Comparison of ENCODE assay signal across 25 mouse cellular contexts in the genomic region with DNA sequence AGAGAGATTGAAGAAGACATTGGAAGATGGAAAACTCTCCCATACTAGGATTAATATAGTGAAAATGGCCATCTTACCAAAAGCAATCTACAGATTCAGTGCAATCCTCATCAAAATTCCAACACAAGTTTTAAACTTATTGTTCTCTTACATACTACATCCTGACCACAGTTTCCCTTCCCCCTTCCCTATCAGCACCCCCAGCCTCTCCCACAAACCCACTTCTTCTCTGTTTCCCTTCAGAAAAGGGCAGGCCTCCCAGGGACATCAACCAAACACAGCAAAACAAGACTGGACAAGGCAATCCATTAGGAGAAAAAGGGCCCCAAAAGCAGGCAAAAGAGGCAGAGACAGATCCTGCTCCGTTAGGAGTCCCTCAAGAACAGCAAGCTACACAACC. TPM values are rescaled to one million over a fixed set of nuclear protein-coding genes. Genes with fewer than 3 reads are reported as not detected.
DNase-seq lines count a peak whose midpoint lies in the region; ATAC-seq and TF ChIP-seq lines count a peak whose summit lies in the region.
"Had no signal": no experiment of that assay in that cellular context is flagged by ENCODE, and none has a peak within 500 bp of the region (broad histone marks: within the 10 kb centered on the region; RNA-seq: fewer than 3 reads in every experiment).

No protein-coding gene starts in this region.

- no peak for TF ChIP-seq CTCF in liver, postnatal 0 days (IDR thresholded peaks at IDR 0.05; ENCODE audit: low read depth)

- no peak overlapping the region for H3K4me2 ChIP-seq in liver, embryonic 11.5 days
- H3K4me2 ChIP-seq in liver, postnatal 0 days (ENCODE audit: low read depth, low read length), result no peak overlapping the region
- no peak overlapping the region for H3K4me2 ChIP-seq in liver, embryonic 13.5 days
- H3K4me2 ChIP-seq: embryonic facial prominence, embryonic 13.5 days; forebrain, embryonic 12.5 days; heart, embryonic 12.5 days; hindbrain, embryonic 12.5 days had no signal

- WGBS in liver, embryonic 11.5 days, result 43% methylated on average over 1 of the region's 1 CpGs
- 46% methylated on average over 1 of the region's 1 CpGs for WGBS in liver, postnatal 0 days (ENCODE audit: insufficient replicate concordance)
- WGBS in liver, embryonic 13.5 days (ENCODE audit: insufficient replicate concordance), result 16% methylated on average over 1 of the region's 1 CpGs
- 51% methylated on average over 1 of the region's 1 CpGs for WGBS in hindbrain, embryonic 10.5 days

- TF ChIP-seq EP300 in liver, postnatal 0 days (IDR thresholded peaks at IDR 0.05; ENCODE audit: low read depth), result no peak

- peak overlapping the region; percentile 32; the same call in 1 of the 2 replicates for H3K27ac ChIP-seq in liver, embryonic 11.5 days (ENCODE audit: low read depth, low read length)
- H3K27ac ChIP-seq in liver, postnatal 0 days (ENCODE audit: low read depth), result no peak overlapping the region
- peak overlapping the region; percentile 16; the same call in 1 of the 2 replicates for H3K27ac ChIP-seq in liver, embryonic 13.5 days
- H3K27ac ChIP-seq in hindbrain, embryonic 10.5 days, result no peak overlapping the region
- H3K27ac ChIP-seq: embryonic facial prominence, embryonic 13.5 days; forebrain, embryonic 12.5 days; heart, adult 2 months; hindbrain, embryonic 12.5 days had no signal

- no peaks in the 10 kb centered on the region for H3K9me3 ChIP-seq in liver, embryonic 11.5 days (ENCODE audit: control insufficient read depth, low read length)
- no peaks in the 10 kb centered on the region for H3K9me3 ChIP-seq in liver, postnatal 0 days (ENCODE audit: low read length)
- no peaks in the 10 kb centered on the region for H3K9me3 ChIP-seq in liver, embryonic 13.5 days (replicated peaks)
- H3K9me3 ChIP-seq in hindbrain, embryonic 10.5 days, result no peaks in the 10 kb centered on the region
- H3K9me3 ChIP-seq: embryonic facial prominence, embryonic 13.5 days; forebrain, embryonic 12.5 days; G1E; heart, embryonic 12.5 days; hindbrain, embryonic 12.5 days had no signal

- H3K36me3 ChIP-seq in liver, embryonic 11.5 days (ENCODE audit: control insufficient read depth, insufficient read depth, low read length), result no peaks in the 10 kb centered on the region
- H3K36me3 ChIP-seq in liver, postnatal 0 days (replicated peaks; ENCODE audit: insufficient read depth, low read length), result no peaks in the 10 kb centered on the region
- H3K36me3 ChIP-seq in liver, embryonic 13.5 days, result no peaks in the 10 kb centered on the region
- H3K36me3 ChIP-seq in hindbrain, embryonic 10.5 days, result no peaks in the 10 kb centered on the region
- H3K36me3 ChIP-seq: embryonic facial prominence, embryonic 13.5 days; forebrain, embryonic 12.5 days; G1E; heart, embryonic 12.5 days; hindbrain, embryonic 12.5 days had no signal

- H3K4me1 ChIP-seq in liver, embryonic 11.5 days (replicated peaks; ENCODE audit: control insufficient read depth, insufficient read depth, low read length), result peaks cover 4% of the 10 kb centered on the region
- no peaks in the 10 kb centered on the region for H3K4me1 ChIP-seq in liver, postnatal 0 days (ENCODE audit: insufficient read depth)
- H3K4me1 ChIP-seq in liver, embryonic 13.5 days (replicated peaks), result peaks cover 11% of the 10 kb centered on the region
- H3K4me1 ChIP-seq in hindbrain, embryonic 10.5 days (replicated peaks), result peaks cover 9% of the 10 kb centered on the region; the same call in 1 of the 2 replicates
- H3K4me1 ChIP-seq: embryonic facial prominence, embryonic 13.5 days; forebrain, embryonic 12.5 days; hindbrain, embryonic 12.5 days had no signal

- H3K9ac ChIP-seq in liver, embryonic 11.5 days (ENCODE audit: low read depth, low read length), result no peak overlapping the region
- no peak overlapping the region for H3K9ac ChIP-seq in liver, postnatal 0 days (replicated peaks)
- H3K9ac ChIP-seq in liver, embryonic 13.5 days, result no peak overlapping the region
- H3K9ac ChIP-seq: embryonic facial prominence, embryonic 13.5 days; forebrain, embryonic 12.5 days; heart, embryonic 12.5 days; hindbrain, embryonic 12.5 days had no signal

- no peak for ATAC-seq in liver, embryonic 11.5 days (replicated peaks; ENCODE audit: low FRiP score)
- no peak for ATAC-seq in liver, postnatal 0 days
- no peak for ATAC-seq in liver, embryonic 13.5 days (ENCODE audit: low read depth)
- ATAC-seq: activated CD4-positive, CD25-positive, alpha-beta regulatory T cell, adult 4 months; forebrain, embryonic 16.5 days; hindbrain, embryonic 16.5 days; inflammation-experienced regulatory T-cells, adult 6 months; Patski had no signal

- H3K27me3 ChIP-seq in liver, embryonic 11.5 days (replicated peaks; ENCODE audit: control insufficient read depth, insufficient read depth, low read length), result no peaks in the 10 kb centered on the region
- H3K27me3 ChIP-seq in liver, postnatal 0 days (ENCODE audit: insufficient read depth, low read length), result no peaks in the 10 kb centered on the region
- no peaks in the 10 kb centered on the region for H3K27me3 ChIP-seq in liver, embryonic 13.5 days
- H3K27me3 ChIP-seq in hindbrain, embryonic 10.5 days (ENCODE audit: insufficient read depth, poor library complexity, severe bottlenecking), result 0 out of 2 replicates have a peak, but pooled peaks cover 2% of the 10 kb centered on the region
- H3K27me3 ChIP-seq: heart, embryonic 12.5 days; hindbrain, embryonic 12.5 days had no signal

- DNase-seq in liver, embryonic 11.5 days (ENCODE audit: low spot score), result no peak
- DNase-seq in liver, postnatal 0 days, result no peak
- peak; percentile 74 for DNase-seq in 416B (ENCODE audit: low read depth)
- DNase-seq in MEL-GATA-1-ER (ENCODE audit: extremely low read depth, low read depth), result peak; percentile 68
- no peak for DNase-seq in liver, embryonic 13.5 days
- no peak for DNase-seq in hindbrain, embryonic 10.5 days (ENCODE audit: low spot score)
- DNase-seq in left cerebral cortex, adult 8-10 months (ENCODE audit: low spot score in 2 of 2), result no peak
- DNase-seq in c-Kit-positive CD71-positive TER-119-positive erythroid progenitor cells, embryonic 14.5 days (ENCODE audit: low spot score), result no peak
- DNase-seq: adrenal gland, postnatal 25 days; cerebellum, adult 11 months; cerebellum, adult 8-10 months; cerebellum, postnatal 25 days; gastrocnemius, postnatal 10 days; heart, adult 2 months; heart, postnatal 36 days had no signal

- no peak overlapping the region for H3K4me3 ChIP-seq in liver, embryonic 11.5 days (ENCODE audit: low read depth, low read length)
- no peak overlapping the region for H3K4me3 ChIP-seq in liver, postnatal 0 days (ENCODE audit: low read depth, low read length)
- H3K4me3 ChIP-seq in liver, embryonic 13.5 days (replicated peaks), result no peak overlapping the region
- no peak overlapping the region for H3K4me3 ChIP-seq in hindbrain, embryonic 10.5 days
- H3K4me3 ChIP-seq: embryonic facial prominence, embryonic 13.5 days; forebrain, embryonic 12.5 days; heart, adult 2 months; heart, embryonic 12.5 days; hindbrain, embryonic 12.5 days had no signal

RNA-seq across cellular contexts. Expression of gene Ccdc130, which starts 6.3 kb away (rescaled TPM):
- 16.0 and 20.1 TPM in 2 replicates for polyA plus RNA-seq in liver, embryonic 11.5 days (2014; fragmentation: Nextera tagmentation; extraction: Ambion mirVana)
- 4.7 and 6.5 TPM in 2 replicates for polyA plus RNA-seq in liver, postnatal 0 days (2015; fragmentation: Nextera tagmentation; extraction: Ambion mirVana)
- 8.8 and 9.1 TPM in 2 replicates for polyA plus RNA-seq in liver, embryonic 13.5 days (2015; fragmentation: Nextera tagmentation; extraction: Ambion mirVana)
- polyA plus RNA-seq in hindbrain, embryonic 10.5 days (2016; fragmentation: Nextera tagmentation; extraction: Ambion mirVana), result 22.2 and 27.2 TPM in 2 replicates
- 10 to 100 TPM; 24.6 to 29.7 (median 27.8) TPM for total RNA-seq in left cerebral cortex, adult 8-10 months (2022)

RNA-seq across cellular contexts. Expression of gene Mri1, which starts 19.3 kb away (rescaled TPM):
- 92.2 and 95.9 TPM in 2 replicates for polyA plus RNA-seq in liver, embryonic 11.5 days (2014; fragmentation: Nextera tagmentation; extraction: Ambion mirVana)
- 40.9 and 41.9 TPM in 2 replicates for polyA plus RNA-seq in liver, postnatal 0 days (2015; fragmentation: Nextera tagmentation; extraction: Ambion mirVana)
- 41.2 and 48.4 TPM in 2 replicates for polyA plus RNA-seq in liver, embryonic 13.5 days (2015; fragmentation: Nextera tagmentation; extraction: Ambion mirVana)
- polyA plus RNA-seq in hindbrain, embryonic 10.5 days (2016; fragmentation: Nextera tagmentation; extraction: Ambion mirVana), result 65.3 and 72.1 TPM in 2 replicates
- total RNA-seq in left cerebral cortex, adult 8-10 months (2022), result 10 to 100 TPM; 14.3 to 18.7 (median 16.2) TPM

RNA-seq across cellular contexts. Expression of gene D8Ertd738e, which starts 26.9 kb away (rescaled TPM):
- polyA plus RNA-seq in liver, embryonic 11.5 days (2014; fragmentation: Nextera tagmentation; extraction: Ambion mirVana), result 323 and 339 TPM in 2 replicates
- 189 and 201 TPM in 2 replicates for polyA plus RNA-seq in liver, postnatal 0 days (2015; fragmentation: Nextera tagmentation; extraction: Ambion mirVana)
- polyA plus RNA-seq in liver, embryonic 13.5 days (2015; fragmentation: Nextera tagmentation; extraction: Ambion mirVana), result 229 and 245 TPM in 2 replicates
- polyA plus RNA-seq in hindbrain, embryonic 10.5 days (2016; fragmentation: Nextera tagmentation; extraction: Ambion mirVana), result 386 TPM in 2 replicates
- 100 to 1,000 TPM in 2 of 4 experiments, 10 to 100 TPM in 2; 97.1 to 133 (median 108) TPM for total RNA-seq in left cerebral cortex, adult 8-10 months (2022)

RNA-seq across cellular contexts. Expression of gene Zswim4, which starts 39.6 kb away (rescaled TPM):
- polyA plus RNA-seq in liver, embryonic 11.5 days (2014; fragmentation: Nextera tagmentation; extraction: Ambion mirVana), result 7.9 and 9.1 TPM in 2 replicates
- 1.4 and 1.6 TPM in 2 replicates for polyA plus RNA-seq in liver, postnatal 0 days (2015; fragmentation: Nextera tagmentation; extraction: Ambion mirVana)
- 2.1 and 2.2 TPM in 2 replicates for polyA plus RNA-seq in liver, embryonic 13.5 days (2015; fragmentation: Nextera tagmentation; extraction: Ambion mirVana)
- polyA plus RNA-seq in hindbrain, embryonic 10.5 days (2016; fragmentation: Nextera tagmentation; extraction: Ambion mirVana), result 36.9 and 53.5 TPM in 2 replicates
- 10 to 100 TPM; 12.9 to 13.8 (median 13.3) TPM for total RNA-seq in left cerebral cortex, adult 8-10 months (2022)

Comparison
In these comparisons a context has a peak if more than half of its experiments do, and no peak if none do; other contexts are left out.
1. H3K27ac ChIP-seq: peak in liver, embryonic 11.5 days (single experiment) and liver, embryonic 13.5 days (single experiment); none in liver, postnatal 0 days (single experiment) and hindbrain, embryonic 10.5 days (single experiment).
2. DNase-seq: peak in 416B (single experiment) and MEL-GATA-1-ER (single experiment); none in liver, embryonic 11.5 days (single experiment), liver, postnatal 0 days (single experiment), liver, embryonic 13.5 days (single experiment), hindbrain, embryonic 10.5 days (single experiment), left cerebral cortex, adult 8-10 months (0 of 2) and c-Kit-positive CD71-positive TER-119-positive erythroid progenitor cells, embryonic 14.5 days (single experiment).